Mouse (Mus musculus): ENCODE measurements at regions not wholly inside any gene's neighbourhood (a gene's known extent, or its start where the extent isn't known, plus 50 kb on each side); places are given as distances from the start of the nearest gene placed in this dataset.

DNA sequence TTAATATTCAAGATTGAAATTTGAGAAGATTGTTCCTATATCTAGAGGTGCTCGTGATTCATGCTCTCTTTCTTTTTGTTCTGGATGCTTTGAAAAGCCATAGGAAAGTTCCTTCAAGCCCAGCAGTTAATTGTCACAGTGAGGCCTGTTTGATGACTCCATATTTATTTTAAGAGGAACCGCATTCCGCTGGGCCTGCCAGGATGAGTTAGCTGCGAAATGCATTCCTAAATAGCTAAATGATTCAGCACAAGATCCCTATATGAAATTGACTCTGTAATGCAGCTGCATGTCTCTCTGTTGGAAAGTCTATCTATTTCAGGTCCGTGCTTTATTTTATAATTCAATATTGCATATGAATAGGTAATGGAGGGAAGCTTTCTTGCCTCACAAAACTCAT is 511.9 kb upstream of the Adgra3 start:
- 55% methylated on average over 5 of the region's 5 CpGs for WGBS
- no peak for DNase-seq (ENCODE audit: low spot score)

DNA sequence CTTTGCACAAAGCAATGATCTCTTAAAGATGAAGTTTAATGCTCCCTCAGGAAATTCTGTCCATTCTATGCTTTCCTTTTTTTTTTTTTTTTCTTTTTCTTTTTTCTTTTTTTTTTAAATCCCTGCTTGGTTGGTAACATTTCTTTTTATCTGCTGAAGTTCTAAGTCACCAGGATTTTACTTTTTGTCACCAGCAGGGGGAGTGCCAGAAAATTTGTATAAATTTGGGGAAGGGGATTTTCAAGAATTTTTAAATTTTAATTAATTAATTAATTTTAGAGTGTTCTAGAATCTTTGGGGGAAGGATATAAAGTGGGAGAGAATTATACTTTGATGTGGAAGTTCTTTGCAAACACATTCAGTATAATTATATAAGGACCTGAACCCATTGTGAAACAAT is 492.3 kb upstream of the Adgra3 start:
- H3K36me3 ChIP-seq (ENCODE audit: insufficient read depth, low read length), result no peaks in the 10 kb centered on the region
- no peak for TF ChIP-seq CTCF (IDR thresholded peaks at IDR 0.05)
- no peak for TF ChIP-seq EP300 (IDR thresholded peaks at IDR 0.05)
- ATAC-seq (no peak), DNase-seq (ENCODE audit: low spot score) (no peak)
- H3K4me3 ChIP-seq (ENCODE audit: low read depth, low read length), result no peak overlapping the region
- no peaks in the 10 kb centered on the region for H3K9me3 ChIP-seq (ENCODE audit: low read length)
- H3K9ac ChIP-seq (replicated peaks; ENCODE audit: low read depth), result no peak overlapping the region
- H3K4me1 ChIP-seq (ENCODE audit: insufficient read depth, low read depth, low read length), result no peaks in the 10 kb centered on the region
- H3K27ac ChIP-seq (ENCODE audit: low read length), result no peak overlapping the region
- H3K27me3 ChIP-seq (replicated peaks; ENCODE audit: insufficient read depth, low read length), result no peaks in the 10 kb centered on the region
- H3K4me2 ChIP-seq (replicated peaks; ENCODE audit: low read depth, low read length), result no peak overlapping the region

More for the DNA sequence above, 511.9 kb upstream of the Adgra3 start:
- no peak overlapping the region for H3K27ac ChIP-seq (ENCODE audit: low read length)
- no peaks in the 10 kb centered on the region for H3K9me3 ChIP-seq (ENCODE audit: low read length)
- no peaks in the 10 kb centered on the region for H3K36me3 ChIP-seq (ENCODE audit: insufficient read depth, low read length)
- TF ChIP-seq EP300 (IDR thresholded peaks at IDR 0.05), result no peak
- no peak for TF ChIP-seq CTCF (IDR thresholded peaks at IDR 0.05)
- H3K27me3 ChIP-seq (replicated peaks; ENCODE audit: insufficient read depth, low read length), result no peaks in the 10 kb centered on the region
- H3K4me3 ChIP-seq (ENCODE audit: low read depth, low read length), result no peak overlapping the region
- no peaks in the 10 kb centered on the region for H3K4me1 ChIP-seq (ENCODE audit: insufficient read depth, low read depth, low read length)
- H3K4me2 ChIP-seq (replicated peaks; ENCODE audit: low read depth, low read length), result no peak overlapping the region
- no peak for ATAC-seq
- H3K9ac ChIP-seq (replicated peaks; ENCODE audit: low read depth), result no peak overlapping the region

DNA sequence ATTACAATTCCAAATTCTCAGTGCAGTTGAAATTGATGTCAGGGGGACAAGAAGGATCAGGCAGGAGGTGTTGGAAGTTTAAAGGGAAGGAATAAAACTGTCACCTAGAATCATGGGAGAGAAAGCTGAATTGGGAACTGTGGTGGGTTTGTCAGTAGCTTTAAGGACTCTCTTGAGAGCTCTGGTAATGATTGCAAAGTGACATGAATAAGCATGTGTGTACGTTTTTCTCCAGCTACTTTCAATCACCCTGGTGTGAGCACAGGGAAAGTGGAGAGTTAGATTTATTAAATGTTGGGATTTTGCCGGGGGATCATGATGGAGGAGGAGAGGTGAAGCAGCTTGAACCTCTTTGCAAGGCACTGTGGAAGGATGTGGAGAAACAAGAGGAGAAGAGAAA is 453.7 kb upstream of the Adgra3 start:
- Histone ChIP-seq H3K9me3 (ENCODE audit: low read length) (no peaks in the 10 kb centered on the region), H3K4me3 (ENCODE audit: low read depth, low read length) (no peak overlapping the region), H3K27ac (ENCODE audit: low read length) (no peak overlapping the region), H3K9ac (replicated peaks; ENCODE audit: low read depth) (no peak overlapping the region), H3K4me2 (replicated peaks; ENCODE audit: low read depth, low read length) (no peak overlapping the region), H3K4me1 (ENCODE audit: insufficient read depth, low read depth, low read length) (no peaks in the 10 kb centered on the region), H3K36me3 (ENCODE audit: insufficient read depth, low read length) (no peaks in the 10 kb centered on the region), H3K27me3 (replicated peaks; ENCODE audit: insufficient read depth, low read length) (no peaks in the 10 kb centered on the region)
- no peak for DNase-seq (ENCODE audit: low spot score)
- TF ChIP-seq CTCF (IDR thresholded peaks at IDR 0.05) (no peak), EP300 (IDR thresholded peaks at IDR 0.05) (no peak)
- ATAC-seq, result no peak
- 47% methylated on average over 2 of the region's 2 CpGs for WGBS

DNA sequence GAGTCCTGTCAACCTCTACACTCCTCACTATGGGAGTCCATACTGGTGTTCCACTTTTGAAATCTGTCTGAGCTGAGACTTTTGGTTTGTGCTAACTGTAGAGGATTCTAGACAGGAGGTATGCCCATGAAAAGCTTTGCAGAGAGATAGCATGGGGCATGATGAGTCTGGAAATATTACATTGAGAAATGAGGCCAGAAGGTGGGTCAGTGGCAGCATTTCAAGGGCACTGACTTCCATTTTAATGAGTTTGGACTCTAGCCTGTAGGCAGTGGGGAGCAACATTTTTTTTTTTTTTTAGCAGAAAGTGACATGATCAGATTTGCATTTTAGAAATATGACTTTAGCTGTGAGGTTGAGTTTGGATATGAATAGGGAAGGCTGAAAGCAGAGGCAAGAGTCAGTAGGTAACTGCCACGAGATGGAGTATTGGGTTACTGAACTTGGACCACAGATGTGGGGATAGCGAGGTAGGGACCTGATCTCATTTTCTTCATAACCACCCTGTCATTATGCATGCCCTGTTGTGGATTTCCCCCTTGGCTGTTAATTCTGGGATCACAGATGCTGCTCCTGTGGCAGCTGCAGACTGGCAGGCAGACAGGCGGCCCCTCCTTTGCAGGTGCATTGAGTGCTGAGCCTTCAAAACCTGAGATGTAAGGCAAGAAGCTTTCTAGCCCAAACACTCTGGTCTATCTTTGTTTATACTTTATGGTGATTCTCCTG is 451.1 kb upstream of the Adgra3 start:
- Histone ChIP-seq H3K9ac (replicated peaks; ENCODE audit: low read depth) (no peak overlapping the region), H3K27me3 (replicated peaks; ENCODE audit: insufficient read depth, low read length) (no peaks in the 10 kb centered on the region), H3K27ac (ENCODE audit: low read length) (no peak overlapping the region), H3K4me2 (replicated peaks; ENCODE audit: low read depth, low read length) (no peak overlapping the region), H3K36me3 (ENCODE audit: insufficient read depth, low read length) (no peaks in the 10 kb centered on the region), H3K4me1 (ENCODE audit: insufficient read depth, low read depth, low read length) (no peaks in the 10 kb centered on the region), H3K9me3 (ENCODE audit: low read length) (no peaks in the 10 kb centered on the region), H3K4me3 (ENCODE audit: low read depth, low read length) (no peak overlapping the region)
- DNase-seq (ENCODE audit: low spot score), result no peak
- ATAC-seq, result no peak
- TF ChIP-seq CTCF (IDR thresholded peaks at IDR 0.05) (no peak), EP300 (IDR thresholded peaks at IDR 0.05) (no peak)
- WGBS, result 82% methylated on average over 3 of the region's 3 CpGs

DNA sequence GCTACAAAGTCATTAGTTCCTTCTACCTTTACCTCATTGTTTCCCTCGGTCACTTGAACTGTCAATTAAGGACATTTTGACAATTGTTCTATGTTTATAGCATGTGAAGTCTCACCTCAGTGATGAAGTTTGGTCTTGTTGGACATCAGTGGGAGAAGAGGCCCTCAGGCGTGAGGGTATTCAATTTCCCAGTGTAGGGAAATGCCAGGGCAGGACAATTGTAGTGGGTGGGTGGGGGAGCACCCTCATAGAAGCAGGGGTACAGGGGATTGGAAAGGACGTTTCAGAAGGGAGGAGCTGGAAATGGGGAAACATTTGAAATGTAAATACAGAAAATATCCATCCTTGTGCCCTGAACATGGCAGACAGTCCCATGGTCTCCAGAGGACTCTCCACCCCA is 431.4 kb upstream of the Adgra3 start:
- no peak for ATAC-seq
- 67% methylated on average over 3 of the region's 3 CpGs for WGBS
- no peak for TF ChIP-seq EP300 (IDR thresholded peaks at IDR 0.05)
- no peak for TF ChIP-seq CTCF (IDR thresholded peaks at IDR 0.05)

DNA sequence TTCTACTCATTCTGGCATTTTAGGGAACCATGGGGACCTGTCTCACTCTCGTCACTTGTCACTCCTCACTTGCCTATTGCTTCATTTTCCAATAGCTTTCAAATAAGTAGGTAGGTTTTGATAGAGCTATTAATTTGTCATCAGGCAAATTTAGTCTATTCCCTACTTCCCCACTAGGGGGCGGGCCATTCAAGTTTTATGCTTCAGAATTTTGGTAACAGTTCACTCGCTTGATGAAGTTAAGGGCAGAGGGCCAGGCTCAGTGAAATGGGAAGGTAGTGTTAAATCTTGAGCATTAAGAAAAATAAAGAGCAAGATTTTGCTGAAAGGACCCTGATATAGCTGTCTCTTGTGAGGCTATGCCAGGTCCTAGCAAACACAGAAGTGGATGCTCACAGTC is 418.2 kb upstream of the Adgra3 start:
- Histone ChIP-seq H3K4me2 (replicated peaks; ENCODE audit: low read depth, low read length) (no peak overlapping the region), H3K4me1 (ENCODE audit: insufficient read depth, low read depth, low read length) (no peaks in the 10 kb centered on the region), H3K36me3 (ENCODE audit: insufficient read depth, low read length) (no peaks in the 10 kb centered on the region), H3K27me3 (replicated peaks; ENCODE audit: insufficient read depth, low read length) (no peaks in the 10 kb centered on the region), H3K9ac (replicated peaks; ENCODE audit: low read depth) (no peak overlapping the region), H3K9me3 (ENCODE audit: low read length) (no peaks in the 10 kb centered on the region), H3K27ac (ENCODE audit: low read length) (no peak overlapping the region), H3K4me3 (ENCODE audit: low read depth, low read length) (no peak overlapping the region)
- no peak for TF ChIP-seq EP300 (IDR thresholded peaks at IDR 0.05)
- TF ChIP-seq CTCF (IDR thresholded peaks at IDR 0.05), result peak; percentile 69
- 9% methylated on average over 3 of the region's 3 CpGs for WGBS
- DNase-seq (ENCODE audit: low spot score) (peak; percentile 32), ATAC-seq (no peak)

More for the DNA sequence above, 431.4 kb upstream of the Adgra3 start:
- no peaks in the 10 kb centered on the region for H3K4me1 ChIP-seq (ENCODE audit: insufficient read depth, low read depth, low read length)
- H3K4me3 ChIP-seq (ENCODE audit: low read depth, low read length), result no peak overlapping the region
- H3K9me3 ChIP-seq (ENCODE audit: low read length), result no peaks in the 10 kb centered on the region
- DNase-seq (ENCODE audit: low spot score), result no peak
- H3K4me2 ChIP-seq (replicated peaks; ENCODE audit: low read depth, low read length), result no peak overlapping the region
- H3K27me3 ChIP-seq (replicated peaks; ENCODE audit: insufficient read depth, low read length), result no peaks in the 10 kb centered on the region
- no peak overlapping the region for H3K9ac ChIP-seq (replicated peaks; ENCODE audit: low read depth)
- H3K36me3 ChIP-seq (ENCODE audit: insufficient read depth, low read length), result no peaks in the 10 kb centered on the region
- no peak overlapping the region for H3K27ac ChIP-seq (ENCODE audit: low read length)

DNA sequence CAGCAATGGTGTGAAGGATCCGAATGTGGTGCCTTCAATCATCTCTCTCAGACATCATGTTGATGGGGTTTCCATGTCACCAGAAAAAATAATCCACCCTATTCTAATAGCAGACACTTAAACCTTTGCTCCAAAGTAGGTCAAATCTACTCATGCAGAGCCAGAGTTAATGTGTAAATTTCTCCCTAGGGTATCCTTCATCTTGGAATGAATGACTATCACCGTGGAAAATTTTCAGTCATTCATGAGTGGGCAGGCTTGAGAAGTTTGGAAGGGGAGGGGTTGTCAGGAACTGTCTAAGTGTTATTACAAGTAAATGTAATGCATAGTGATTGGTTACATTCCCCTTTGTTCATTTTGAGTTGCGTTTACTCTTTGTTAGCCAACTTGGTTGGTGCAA is 402.7 kb upstream of the Adgra3 start:
- no peaks in the 10 kb centered on the region for H3K27me3 ChIP-seq (replicated peaks; ENCODE audit: insufficient read depth, low read length)
- H3K4me3 ChIP-seq (ENCODE audit: low read depth, low read length), result no peak overlapping the region
- TF ChIP-seq CTCF (IDR thresholded peaks at IDR 0.05), result no peak
- TF ChIP-seq EP300 (IDR thresholded peaks at IDR 0.05), result no peak
- no peak for ATAC-seq
- no peak overlapping the region for H3K4me2 ChIP-seq (replicated peaks; ENCODE audit: low read depth, low read length)
- H3K36me3 ChIP-seq (ENCODE audit: insufficient read depth, low read length), result no peaks in the 10 kb centered on the region
- H3K4me1 ChIP-seq (ENCODE audit: insufficient read depth, low read depth, low read length), result no peaks in the 10 kb centered on the region
- no peak for DNase-seq (ENCODE audit: low spot score)
- H3K27ac ChIP-seq (ENCODE audit: low read length), result no peak overlapping the region
- H3K9ac ChIP-seq (replicated peaks; ENCODE audit: low read depth), result no peak overlapping the region
- 64% methylated on average over 3 of the region's 3 CpGs for WGBS
- no peaks in the 10 kb centered on the region for H3K9me3 ChIP-seq (ENCODE audit: low read length)
